Mouse (Mus musculus) myocyte (in vitro differentiated cells): Measurements from ENCODE around the gene Etfb. TPM values are rescaled to one million over a fixed set of nuclear protein-coding genes. Genes with fewer than 3 reads are reported as not detected.
"Not testable (repeated sequence)": the region's sequence is repeated elsewhere in the genome, so short reads cannot be mapped to it uniquely, and the experiment has no call there.

Source experiments
- H3K27me3 ChIP-seq: one replicate; pipeline ENCODE4 v1.6.1; 2011; ENCODE audit not compliant: control insufficient read depth, insufficient read depth, insufficient read length
- H3K36me3 ChIP-seq: one replicate; pipeline ENCODE4 v1.6.1; 2011; ENCODE audit not compliant: control insufficient read depth, insufficient read depth
- H3K4me2 ChIP-seq: one replicate; pipeline ENCODE4 v1.6.1; 2011; ENCODE audit warnings: low read depth, control low read depth
- H3K4me3 ChIP-seq: one replicate; pipeline ENCODE4 v1.5.1; 2011; ENCODE audit warnings: mild to moderate bottlenecking, control low read depth, moderate library complexity
- H3K79me2 ChIP-seq: one replicate; pipeline ENCODE4 v1.6.1; 2011; ENCODE audit not compliant: control insufficient read depth, insufficient read depth
- H3ac ChIP-seq: one replicate; pipeline ENCODE4 v1.6.1; 2011; ENCODE audit not compliant: control insufficient read depth, insufficient read length
- CEBPB ChIP-seq: IDR thresholded peaks from 2 replicates; pipeline ENCODE4 v1.6.1; 2011; ENCODE audit warnings: mild to moderate bottlenecking, moderate library complexity; ENCODE audit not compliant: poor library complexity, insufficient read depth, severe bottlenecking
- E2F4 ChIP-seq: IDR thresholded peaks from one replicate; pipeline ENCODE4 v1.6.1; 2011; ENCODE audit warnings: mild to moderate bottlenecking, control low read depth, moderate library complexity; ENCODE audit not compliant: insufficient read depth
- MAX ChIP-seq: IDR thresholded peaks from one replicate; pipeline ENCODE4 v1.6.1; 2011; ENCODE audit warnings: low read depth, mild to moderate bottlenecking, control low read depth
- MYOD1 ChIP-seq, 3 experiments: IDR thresholded peaks; one replicate each; pipeline ENCODE4 v1.6.1; 2011; ENCODE audit warnings: control low read depth in 2 of 3, low read depth in 2 of 3, mild to moderate bottlenecking in 2 of 3, moderate library complexity in 1 of 3; ENCODE audit not compliant: insufficient read length in 2 of 3, control insufficient read depth in 1 of 3
- MYOG ChIP-seq, 3 experiments: IDR thresholded peaks; one replicate each; pipeline ENCODE4 v1.6.1; 2011; ENCODE audit warnings: control low read depth in 2 of 3, low read depth in 2 of 3, mild to moderate bottlenecking in 2 of 3; ENCODE audit not compliant: insufficient read length in 2 of 3, control insufficient read depth in 1 of 3, insufficient read depth in 1 of 3
- POLR2A ChIP-seq: IDR thresholded peaks from one replicate; pipeline ENCODE4 v1.6.1; 2011; ENCODE audit warnings: low read depth, mild to moderate bottlenecking, control low read depth, moderate library complexity; ENCODE audit not compliant: insufficient read length
- POLR2AphosphoS2 ChIP-seq: IDR thresholded peaks from one replicate; pipeline ENCODE4 v1.6.1; 2011; ENCODE audit warnings: low read depth, control low read depth; ENCODE audit not compliant: insufficient read length
- REST ChIP-seq: IDR thresholded peaks from one replicate; pipeline ENCODE4 v1.6.1; 2011; ENCODE audit warnings: mild to moderate bottlenecking, control low read depth, moderate library complexity; ENCODE audit not compliant: insufficient read depth, insufficient read length
- SRF ChIP-seq: IDR thresholded peaks from one replicate; pipeline ENCODE4 v1.6.1; 2011; ENCODE audit warnings: low read depth; ENCODE audit not compliant: control insufficient read depth, insufficient read length
- TCF12 ChIP-seq: IDR thresholded peaks from one replicate; pipeline ENCODE4 v1.6.1; 2011; ENCODE audit warnings: mild to moderate bottlenecking, control low read depth; ENCODE audit not compliant: poor library complexity, insufficient read depth, severe bottlenecking
- TCF3 ChIP-seq: IDR thresholded peaks from one replicate; pipeline ENCODE4 v1.6.1; 2011; ENCODE audit warnings: low read depth, control low read depth; ENCODE audit not compliant: insufficient read length
- USF1 ChIP-seq: IDR thresholded peaks from one replicate; pipeline ENCODE4 v1.6.1; 2011; ENCODE audit warnings: low read depth, mild to moderate bottlenecking, control low read depth, moderate library complexity
- polyA plus RNA-seq: library from polyadenylated mRNA; unstranded; fragments of >200 nt; fragmentation: generic; extraction: Trizol; gene quantifications from one replicate; pipeline ENCODE4 v1.2.1, GENCODE M21; 2012; ENCODE audit warnings: missing spikeins

Etfb gene
- polyA plus RNA-seq, 1 experiment = 244 TPM

DNA sequence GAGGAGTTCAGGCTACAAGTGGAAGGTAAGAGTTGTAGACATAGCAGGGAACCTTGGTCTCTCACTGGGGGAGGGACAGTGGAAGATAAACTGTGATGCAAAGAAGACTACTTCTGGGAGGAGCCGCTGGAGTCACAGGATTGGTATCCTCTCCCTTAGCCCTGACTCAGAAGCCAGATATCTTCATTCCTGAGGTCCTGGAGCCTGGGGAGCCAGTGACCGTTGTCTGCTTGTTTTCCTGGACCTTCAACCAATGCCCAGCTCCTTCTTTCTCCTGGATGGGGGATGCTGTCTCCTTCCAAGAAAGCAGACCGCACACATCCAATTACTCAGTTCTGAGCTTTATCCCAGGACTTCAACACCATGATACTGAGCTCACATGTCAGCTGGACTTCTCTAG is 34.8 kb upstream of the Etfb start:
- Histone ChIP-seq H3K79me2 (no peaks in the 10 kb centered on the region), H3K27me3 (no peaks in the 10 kb centered on the region), H3ac (no peak overlapping the region), H3K36me3 (no peaks in the 10 kb centered on the region), H3K4me3 (no peak overlapping the region), H3K4me2 (peak overlapping the region; percentile 38)
- TF ChIP-seq USF1 = no peak
- no peak for TF ChIP-seq MYOD1 (IDR thresholded peaks at IDR 0.05; ENCODE audit: control insufficient read depth in 1 of 3, insufficient read length in 2 of 3, low read depth in 2 of 3)
- no peak for TF ChIP-seq E2F4
- TF ChIP-seq MYOG (IDR thresholded peaks at IDR 0.05; ENCODE audit: control insufficient read depth in 1 of 3, insufficient read depth in 1 of 3, insufficient read length in 2 of 3, low read depth in 2 of 3) = no peak
- no peak for TF ChIP-seq MAX

DNA sequence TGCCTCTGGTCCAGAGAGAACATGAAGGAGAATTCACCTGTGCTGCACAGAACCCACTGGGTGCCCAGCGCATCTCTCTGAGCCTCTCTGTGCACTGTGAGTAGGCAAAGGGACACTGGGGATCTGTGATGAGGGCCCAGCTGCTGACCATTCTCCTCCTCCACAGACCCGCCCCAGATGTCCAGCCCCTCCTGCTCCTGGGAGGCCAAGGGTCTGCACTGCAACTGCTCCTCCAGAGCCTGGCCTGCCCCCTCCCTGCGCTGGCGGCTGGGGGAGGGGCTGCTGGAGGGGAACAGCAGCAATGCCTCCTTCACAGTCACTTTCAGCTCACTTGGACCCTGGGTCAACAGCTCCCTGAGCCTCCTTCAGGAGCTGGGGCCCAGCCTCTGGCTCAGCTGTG is 32.2 kb upstream of the Etfb start:
- H3K4me2 ChIP-seq, H3K27me3 ChIP-seq, H3K4me3 ChIP-seq, H3K79me2 ChIP-seq, H3ac ChIP-seq, H3K36me3 ChIP-seq: not testable (repeated sequence)

DNA sequence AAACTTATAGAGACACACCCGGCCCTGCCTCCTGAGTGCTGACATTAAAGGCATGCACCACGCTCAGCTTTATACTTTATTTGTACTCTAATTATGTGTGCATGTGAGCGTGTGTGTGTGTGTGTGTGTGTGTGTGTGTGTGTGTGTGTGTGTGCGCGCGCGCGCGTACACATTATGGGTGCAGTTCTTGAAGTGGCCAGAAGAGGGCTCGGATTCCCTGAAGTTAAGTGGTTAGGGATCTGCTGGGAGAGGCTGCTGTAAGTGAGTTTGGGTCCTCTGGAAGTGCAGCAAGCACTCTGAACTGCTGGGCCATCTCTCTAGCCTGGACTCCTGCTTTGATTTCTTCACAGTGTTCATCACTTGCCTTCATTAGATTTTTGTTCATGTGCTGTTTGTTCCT is 26.6 kb upstream of the Etfb start:
- Histone ChIP-seq H3K4me2 (no peak overlapping the region), H3K79me2 (no peaks in the 10 kb centered on the region), H3K27me3 (no peaks in the 10 kb centered on the region), H3K4me3 (no peak overlapping the region), H3ac (no peak overlapping the region), H3K36me3 (no peaks in the 10 kb centered on the region)
- TF ChIP-seq CEBPB (no peak), SRF (no peak), POLR2AphosphoS2 (no peak), TCF12 (no peak), E2F4 (no peak), MYOG (IDR thresholded peaks at IDR 0.05; ENCODE audit: control insufficient read depth in 1 of 3, insufficient read depth in 1 of 3, insufficient read length in 2 of 3, low read depth in 2 of 3) (no peak), REST (no peak), USF1 (no peak), POLR2A (no peak), MYOD1 (IDR thresholded peaks at IDR 0.05; ENCODE audit: control insufficient read depth in 1 of 3, insufficient read length in 2 of 3, low read depth in 2 of 3) (no peak), MAX (no peak), TCF3 (no peak)

DNA sequence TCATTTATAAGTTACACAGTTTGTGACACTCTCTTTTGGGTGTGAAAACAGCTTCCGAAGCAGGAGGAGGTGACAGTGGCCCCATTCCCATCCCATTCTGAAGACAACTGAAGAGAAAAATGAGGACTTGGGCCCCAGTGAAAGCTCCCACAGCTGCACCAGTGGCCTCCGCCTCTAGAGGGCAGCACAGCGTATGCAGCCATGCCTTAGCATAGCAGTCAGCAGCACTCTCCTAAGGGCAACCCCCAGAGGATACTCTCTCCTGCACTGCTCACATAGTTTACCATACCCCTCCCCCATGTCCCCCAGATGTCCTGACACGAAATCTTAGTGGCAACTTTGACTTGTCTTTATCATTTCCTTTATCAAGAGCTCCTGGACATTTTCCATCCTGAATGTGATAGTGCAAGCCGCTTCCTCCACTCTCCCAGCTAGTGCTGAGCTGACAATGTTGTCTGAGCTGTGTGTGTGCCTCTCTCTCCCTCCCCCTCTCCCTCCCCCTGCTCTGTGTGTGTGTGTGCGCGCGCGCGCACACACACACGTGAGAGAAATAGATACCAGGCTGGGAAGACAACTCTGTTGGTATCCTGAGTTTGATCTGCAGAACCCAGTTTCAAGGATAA is 20.8 kb upstream of the Etfb start:
- no peak overlapping the region for H3K4me3 ChIP-seq
- no peak overlapping the region for H3K4me2 ChIP-seq
- H3K36me3 ChIP-seq = no peaks in the 10 kb centered on the region
- no peak for TF ChIP-seq CEBPB
- no peak for TF ChIP-seq TCF3
- no peak for TF ChIP-seq POLR2A
- no peak for TF ChIP-seq POLR2AphosphoS2
- no peak for TF ChIP-seq MAX
- no peak for TF ChIP-seq TCF12
- no peak for TF ChIP-seq MYOG (IDR thresholded peaks at IDR 0.05; ENCODE audit: control insufficient read depth in 1 of 3, insufficient read depth in 1 of 3, insufficient read length in 2 of 3, low read depth in 2 of 3)
- TF ChIP-seq REST = no peak
- TF ChIP-seq SRF = no peak
- TF ChIP-seq USF1 = no peak
- TF ChIP-seq MYOD1 (IDR thresholded peaks at IDR 0.05; ENCODE audit: control insufficient read depth in 1 of 3, insufficient read length in 2 of 3, low read depth in 2 of 3) = no peak
- TF ChIP-seq E2F4 = no peak
- H3K79me2 ChIP-seq = no peaks in the 10 kb centered on the region
- no peak overlapping the region for H3ac ChIP-seq
- no peaks in the 10 kb centered on the region for H3K27me3 ChIP-seq

DNA sequence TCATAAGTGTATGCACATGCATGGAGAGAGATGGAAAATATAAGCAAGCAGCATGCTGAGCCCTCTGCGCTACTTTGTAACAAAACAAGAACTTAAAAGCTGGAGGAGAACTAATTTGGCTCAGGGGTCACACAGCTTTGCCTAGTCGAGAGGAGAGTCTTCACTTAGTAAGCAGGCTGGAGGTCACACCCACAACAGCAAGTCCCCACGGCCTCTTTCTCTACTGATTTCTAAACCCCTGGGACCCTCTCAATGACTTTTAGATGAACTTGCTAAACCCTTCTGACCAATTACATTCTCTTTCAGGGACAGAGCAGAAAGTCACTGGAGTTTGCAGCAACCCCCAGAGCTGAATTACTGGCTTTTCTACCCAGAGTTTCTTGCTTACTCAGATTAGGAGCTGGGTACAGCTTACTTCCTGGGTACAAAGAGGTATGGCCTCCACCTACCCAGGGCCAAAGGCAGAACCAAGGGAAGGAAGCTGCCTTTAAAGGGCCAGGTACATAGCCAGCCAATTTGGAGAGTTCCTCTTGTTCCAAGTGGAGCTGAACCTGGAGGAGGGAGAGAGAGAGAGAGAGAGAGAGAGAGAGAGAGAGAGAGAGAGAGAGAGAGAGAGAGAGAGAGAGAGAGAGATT is 19.8 kb upstream of the Etfb start:
- H3K4me3 ChIP-seq = no peak overlapping the region
- H3K27me3 ChIP-seq = no peaks in the 10 kb centered on the region
- H3ac ChIP-seq = no peak overlapping the region
- H3K36me3 ChIP-seq = no peaks in the 10 kb centered on the region
- no peaks in the 10 kb centered on the region for H3K79me2 ChIP-seq
- no peak for TF ChIP-seq MYOD1 (IDR thresholded peaks at IDR 0.05; ENCODE audit: control insufficient read depth in 1 of 3, insufficient read length in 2 of 3, low read depth in 2 of 3)
- no peak for TF ChIP-seq TCF3
- TF ChIP-seq POLR2A = no peak
- TF ChIP-seq SRF = no peak
- no peak for TF ChIP-seq MYOG (IDR thresholded peaks at IDR 0.05; ENCODE audit: control insufficient read depth in 1 of 3, insufficient read depth in 1 of 3, insufficient read length in 2 of 3, low read depth in 2 of 3)
- no peak for TF ChIP-seq USF1
- no peak for TF ChIP-seq REST
- TF ChIP-seq CEBPB = no peak
- TF ChIP-seq E2F4 = no peak
- TF ChIP-seq TCF12 = no peak
- no peak for TF ChIP-seq MAX
- TF ChIP-seq POLR2AphosphoS2 = no peak
- no peak overlapping the region for H3K4me2 ChIP-seq
